Mouse (Mus musculus) G1E (cell line): ENCODE results near the gene Ciapin1. TPM values are rescaled to one million over a fixed set of nuclear protein-coding genes. Genes with fewer than 3 reads are reported as not detected.

Source experiments
- ATAC-seq: 2 replicates; pipeline ENCODE4 v1.8.0; 2016; ENCODE audit warnings: mild to moderate bottlenecking; ENCODE audit not compliant: insufficient number of reproducible peaks, poor library complexity, low FRiP score, severe bottlenecking; ENCODE audit errors: extremely low read depth
- DNase-seq: peaks from one replicate; pipeline ENCODE4 v3.0.0; 2012; ENCODE audit warnings: low spot score
- H3K27me3 ChIP-seq: 2 replicates; pipeline ENCODE4 v1.6.1; 2012; ENCODE audit warnings: mild to moderate bottlenecking, low read length, inconsistent platforms; ENCODE audit not compliant: insufficient read depth
- H3K36me3 ChIP-seq: replicated peaks from 2 replicates; pipeline ENCODE3; 2012; ENCODE audit warnings: mild to moderate bottlenecking, inconsistent platforms
- H3K4me1 ChIP-seq: 2 replicates; pipeline ENCODE4 v1.6.1; 2012; ENCODE audit warnings: low read depth, low read length, inconsistent platforms, mixed read lengths; ENCODE audit not compliant: insufficient read depth
- H3K4me3 ChIP-seq: 2 replicates; pipeline ENCODE4 v1.5.1; 2012; ENCODE audit warnings: low read depth, mild to moderate bottlenecking, inconsistent platforms, low read length, moderate library complexity, mixed read lengths
- H3K9me3 ChIP-seq: replicated peaks from 2 replicates; pipeline ENCODE4 v1.6.1; 2012; ENCODE audit warnings: inconsistent platforms
- CTCF ChIP-seq: IDR thresholded peaks from 2 replicates; pipeline ENCODE4 v1.5.1; 2012; ENCODE audit warnings: low read depth, low read length, inconsistent platforms, mixed read lengths
- GATA1 ChIP-seq: IDR thresholded peaks from 2 replicates; pipeline ENCODE4 v1.6.1; 2012; ENCODE audit warnings: borderline replicate concordance, low read length, inconsistent platforms, mixed read lengths
- GATA2 ChIP-seq: IDR thresholded peaks from 2 replicates; pipeline ENCODE4 v1.6.1; 2012; ENCODE audit warnings: low read depth, low read length, inconsistent platforms, borderline replicate concordance
- POLR2AphosphoS5 ChIP-seq: IDR thresholded peaks from 2 replicates; pipeline ENCODE4 v1.6.1; 2012; ENCODE audit warnings: low read depth, low read length, inconsistent platforms; ENCODE audit not compliant: insufficient replicate concordance
- TAL1 ChIP-seq: conservative IDR thresholded peaks from 2 replicates; pipeline ENCODE4 v1.6.1; 2012; ENCODE audit warnings: low read depth, low read length, inconsistent platforms, mixed read lengths
- polyA plus RNA-seq: library from polyadenylated mRNA; stranded (reverse); fragments of >175 nt; gene quantifications from 2 replicates; pipeline ENCODE4 v1.2.3, GENCODE M21; 2012
- total RNA-seq, 2 experiments: library from RNA; stranded (forward) in 1 of 2; stranded (reverse) in 1 of 2; fragments of 200-1000 nt in 1 of 2; fragments of >200 nt in 1 of 2; fragmentation: Nextera tagmentation in 1 of 2; gene quantifications; 2 replicates each; pipeline ENCODE4 v1.2.3; 2014 to 2017

Gene Ciapin1
- total and polyA plus RNA-seq, 3 experiments, result 54.0 to 629 (median 75.9) TPM

DNA sequence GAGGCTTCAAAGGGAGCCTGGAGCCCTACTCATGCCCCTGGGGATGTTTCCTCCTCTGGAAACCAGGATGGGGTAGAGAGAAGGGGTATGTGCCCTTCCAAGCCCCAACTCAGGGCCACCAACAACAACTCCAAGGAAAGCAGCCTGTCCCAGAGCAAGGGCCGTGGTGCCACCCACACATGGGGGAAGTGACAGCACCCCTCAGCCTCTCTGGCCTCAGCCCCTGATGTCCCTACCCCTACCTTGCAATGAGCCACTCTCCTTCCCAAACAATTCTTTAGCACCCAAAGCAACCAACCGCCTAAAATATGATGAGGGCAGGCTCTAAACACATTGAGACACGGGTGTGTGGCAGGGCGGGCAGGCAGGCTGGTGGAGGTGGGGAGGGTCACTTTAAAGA lies 31.8 kb upstream of the Ciapin1 start:
- Histone ChIP-seq H3K9me3 (no peaks in the 10 kb centered on the region), H3K36me3 (peaks cover 29% of the 10 kb centered on the region), H3K4me1 (peaks cover 76% of the 10 kb centered on the region), H3K27me3 (peaks cover 58% of the 10 kb centered on the region), H3K4me3 (no peak overlapping the region)
- DNase-seq (no peak), ATAC-seq (no peak)
- TF ChIP-seq CTCF, result no peak
- TF ChIP-seq TAL1, result no peak
- no peak for TF ChIP-seq GATA2
- TF ChIP-seq GATA1, result no peak
- no peak for TF ChIP-seq POLR2AphosphoS5

- DNase-seq (no peak), ATAC-seq (no peak)
- peaks cover 76% of the 10 kb centered on the region for H3K4me1 ChIP-seq
- no peaks in the 10 kb centered on the region for H3K9me3 ChIP-seq
- H3K27me3 ChIP-seq, result peaks cover 51% of the 10 kb centered on the region
- H3K36me3 ChIP-seq, result peaks cover 38% of the 10 kb centered on the region
- TF ChIP-seq CTCF (no peak), GATA1 (no peak), GATA2 (no peak), POLR2AphosphoS5 (no peak), TAL1 (no peak)
- H3K4me3 ChIP-seq, result no peak overlapping the region
Measured at GRCm38 (mm10) chr8:94869146-94869545, 31.0 kb upstream of the Ciapin1 start.

DNA sequence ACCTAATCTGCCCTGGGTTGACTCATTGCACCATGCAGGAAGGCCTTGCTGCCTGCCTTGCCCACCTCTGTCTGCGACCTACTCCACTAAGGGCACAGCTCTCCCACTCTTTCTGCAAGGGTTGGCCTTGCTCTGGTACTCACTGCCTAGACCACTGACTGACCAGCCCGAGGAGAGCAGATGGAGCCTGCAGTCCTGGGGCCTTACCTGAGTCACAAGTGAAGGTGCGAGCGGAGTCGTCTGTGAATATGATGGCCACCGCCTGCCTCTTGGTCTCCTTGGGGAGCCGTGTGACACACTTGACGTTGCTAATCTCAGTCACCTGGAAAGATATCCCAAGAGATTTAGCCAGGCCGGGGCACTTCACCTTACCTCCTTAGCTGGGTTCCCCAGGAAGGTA lies 28.8 kb upstream of the Ciapin1 start:
- TF ChIP-seq POLR2AphosphoS5 (no peak), CTCF (no peak), GATA2 (no peak), TAL1 (no peak), GATA1 (no peak)
- DNase-seq, result no peak
- peaks cover 89% of the 10 kb centered on the region for H3K4me1 ChIP-seq
- H3K27me3 ChIP-seq, result peaks cover 35% of the 10 kb centered on the region
- no peaks in the 10 kb centered on the region for H3K9me3 ChIP-seq
- peaks cover 57% of the 10 kb centered on the region for H3K36me3 ChIP-seq
- ATAC-seq, result no peak
- no peak overlapping the region for H3K4me3 ChIP-seq

DNA sequence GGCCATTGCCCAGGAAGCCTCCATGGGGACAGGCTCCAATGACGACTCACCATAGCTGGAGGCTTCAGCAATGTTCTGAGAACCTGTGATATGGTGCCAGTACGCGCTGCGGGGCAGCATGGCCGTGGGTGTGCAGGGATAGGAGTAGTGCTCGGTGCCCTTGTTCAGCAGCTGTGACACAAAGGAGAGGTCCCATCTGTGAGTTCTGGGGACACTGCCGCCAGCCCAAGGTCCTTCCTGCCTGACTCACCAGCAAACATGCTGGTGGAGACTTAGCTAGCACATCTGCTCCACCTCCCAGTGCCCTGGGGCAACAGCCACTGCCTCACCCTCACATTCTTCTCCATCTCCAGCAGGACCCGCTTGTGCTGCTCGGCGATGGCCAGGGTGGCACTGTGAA lies 27.1 kb upstream of the Ciapin1 start:
- no peaks in the 10 kb centered on the region for H3K9me3 ChIP-seq
- H3K4me1 ChIP-seq, result peaks cover 86% of the 10 kb centered on the region
- ATAC-seq (no peak), DNase-seq (no peak)
- TF ChIP-seq GATA2 (no peak), POLR2AphosphoS5 (no peak), GATA1 (no peak), CTCF (no peak), TAL1 (no peak)
- H3K27me3 ChIP-seq, result peaks cover 19% of the 10 kb centered on the region
- peaks cover 73% of the 10 kb centered on the region for H3K36me3 ChIP-seq
- no peak overlapping the region; the same call in 1 of the 2 replicates for H3K4me3 ChIP-seq

- TF ChIP-seq TAL1 (0 out of 2 replicates have a peak, but pooled peaks have one; percentile 25), CTCF (no peak), GATA1 (no peak)
- H3K4me3 ChIP-seq, result peak overlapping the region; percentile 30; the same call in 1 of the 2 replicates
- ATAC-seq (0 out of 2 replicates have a peak, but pooled peaks have one; percentile 18), DNase-seq (no peak)
- no peaks in the 10 kb centered on the region for H3K9me3 ChIP-seq
- peaks cover 85% of the 10 kb centered on the region for H3K36me3 ChIP-seq
- peaks cover 86% of the 10 kb centered on the region for H3K4me1 ChIP-seq
- peaks cover 7% of the 10 kb centered on the region; the same call in 1 of the 2 replicates for H3K27me3 ChIP-seq
Measured at GRCm38 (mm10) chr8:94863897-94864673, 25.9 kb upstream of the Ciapin1 start.

DNA sequence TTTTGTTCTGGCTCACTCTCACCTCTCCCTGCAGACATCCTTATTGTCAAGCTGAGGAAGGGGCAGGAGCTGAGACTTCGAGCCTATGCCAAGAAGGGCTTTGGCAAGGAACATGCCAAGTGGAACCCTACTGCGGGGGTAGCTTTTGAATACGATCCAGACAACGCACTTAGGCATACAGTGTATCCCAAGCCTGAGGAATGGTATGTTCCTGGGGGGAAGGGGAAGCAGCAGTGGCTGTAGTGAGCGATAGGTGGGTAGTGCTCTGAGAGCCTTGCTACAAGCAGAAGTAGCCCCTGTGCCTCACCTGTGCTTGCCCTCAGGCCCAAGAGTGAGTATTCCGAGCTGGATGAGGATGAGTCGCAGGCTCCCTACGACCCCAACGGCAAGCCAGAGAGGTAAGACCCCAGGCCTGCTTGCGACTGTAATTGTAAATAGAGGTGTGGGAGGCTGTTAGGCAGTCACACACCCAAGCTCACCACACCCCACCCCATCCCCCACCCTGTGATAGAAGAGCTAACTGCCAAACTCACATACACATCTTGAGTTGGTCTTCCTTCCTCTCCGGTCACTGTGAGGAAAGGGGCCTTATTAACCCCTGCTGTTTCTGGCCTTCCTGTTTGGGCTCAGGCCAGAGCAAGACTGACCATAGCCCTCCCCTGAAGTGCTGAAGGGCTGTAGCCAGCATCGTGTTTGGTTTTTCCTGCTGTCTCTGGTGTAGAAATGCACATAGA lies 24.5 kb upstream of the Ciapin1 start:
- H3K9me3 ChIP-seq, result no peaks in the 10 kb centered on the region
- no peak for ATAC-seq
- peaks cover 86% of the 10 kb centered on the region for H3K36me3 ChIP-seq
- peaks cover 89% of the 10 kb centered on the region for H3K4me1 ChIP-seq
- DNase-seq, result no peak
- H3K4me3 ChIP-seq, result peak overlapping the region; percentile 42; the same call in 1 of the 2 replicates
- H3K27me3 ChIP-seq, result no peaks in the 10 kb centered on the region; the same call in 1 of the 2 replicates
- TF ChIP-seq GATA2 (no peak), GATA1 (no peak), CTCF (no peak)
